Mouse (Mus musculus) skeletal muscle tissue, adult 2 months (tissue): Measurements from ENCODE around the gene Ccrl2.

Experiments used
- DNase-seq: peaks from one replicate; pipeline ENCODE4 v3.0.0-alpha.2; 2012; ENCODE audit warnings: low read depth, low spot score

The Ccrl2 gene

DNA sequence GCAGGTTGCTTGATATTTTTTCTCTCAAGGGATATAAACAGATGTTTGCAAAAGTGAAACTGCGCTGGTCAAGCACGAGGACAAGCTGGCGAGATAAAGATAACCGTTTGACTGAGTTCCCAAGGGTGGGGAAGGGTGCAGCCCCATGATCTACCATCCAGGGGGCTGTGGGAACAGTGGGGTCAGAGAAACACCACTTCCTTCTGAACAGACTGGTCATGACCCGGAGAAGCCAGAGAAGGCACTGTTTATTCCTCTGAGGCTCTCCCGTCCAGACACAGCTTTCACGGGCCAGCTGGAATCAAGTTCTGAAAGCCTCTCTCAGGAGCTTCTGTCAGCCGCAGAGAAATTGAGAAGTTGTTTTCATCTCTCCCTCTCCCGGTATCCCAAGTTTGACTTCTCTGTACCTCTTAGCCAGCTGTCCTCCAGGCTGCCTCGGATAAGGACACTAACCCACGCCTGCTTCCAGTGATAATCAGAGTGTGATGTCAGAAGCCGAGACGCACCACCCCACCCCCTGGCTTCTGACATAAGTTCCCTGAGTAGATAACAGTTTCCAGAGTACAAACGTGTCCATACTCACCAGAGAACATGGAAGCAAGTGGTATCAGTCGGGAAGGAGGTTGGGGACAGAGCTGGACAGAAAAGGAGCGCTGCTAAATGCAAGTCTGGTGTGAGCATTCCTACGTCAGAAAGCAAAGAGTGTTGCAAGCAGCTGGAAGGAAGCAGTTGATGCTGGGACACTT is at the start of gene Ccrl2:
Gene Ccrl2 (minus strand): TSS at position 722 of the 746 bp plus-strand sequence.
- DNase-seq, result peak; percentile 59

DNA sequence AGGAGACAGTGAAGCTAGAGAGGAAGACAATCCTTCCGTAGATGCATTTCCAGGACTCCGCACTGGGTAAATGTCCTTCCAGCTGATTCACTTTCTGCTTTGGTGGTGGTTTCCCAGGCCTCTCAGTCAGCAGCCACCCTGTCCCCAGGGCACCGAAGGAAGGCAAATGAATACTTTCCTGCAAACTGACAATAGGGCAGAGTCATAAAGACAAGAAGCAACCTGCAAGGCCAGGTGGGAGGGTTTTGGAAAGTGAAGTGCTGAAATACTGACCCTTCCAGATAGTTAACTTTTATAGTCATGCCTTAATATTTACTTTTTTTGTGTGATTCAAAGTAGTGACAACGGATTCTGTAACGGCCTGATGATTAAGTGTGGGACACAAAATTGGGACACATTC is 46.6 kb upstream of the Ccrl2 start:
- no peak for DNase-seq

DNA sequence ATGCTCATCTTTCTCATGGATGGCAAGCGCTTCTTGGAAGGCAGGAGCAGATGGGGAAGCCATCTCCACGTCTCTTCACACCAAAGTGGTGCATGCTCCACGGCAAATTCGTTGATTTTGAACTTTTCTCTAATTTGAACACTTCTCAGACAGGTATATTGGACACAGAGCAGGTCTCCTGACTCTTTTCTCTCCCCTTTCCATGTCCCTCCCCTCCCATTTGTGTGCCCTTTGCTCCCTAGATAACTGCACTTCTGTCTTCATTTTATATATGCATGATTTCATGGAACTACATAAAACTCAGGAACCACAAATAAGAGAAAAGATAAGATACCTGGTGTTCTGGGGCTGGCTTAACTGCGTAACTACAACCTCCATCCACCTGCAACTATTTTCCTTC is 46.0 kb upstream of the Ccrl2 start:
- DNase-seq, result no peak

DNA sequence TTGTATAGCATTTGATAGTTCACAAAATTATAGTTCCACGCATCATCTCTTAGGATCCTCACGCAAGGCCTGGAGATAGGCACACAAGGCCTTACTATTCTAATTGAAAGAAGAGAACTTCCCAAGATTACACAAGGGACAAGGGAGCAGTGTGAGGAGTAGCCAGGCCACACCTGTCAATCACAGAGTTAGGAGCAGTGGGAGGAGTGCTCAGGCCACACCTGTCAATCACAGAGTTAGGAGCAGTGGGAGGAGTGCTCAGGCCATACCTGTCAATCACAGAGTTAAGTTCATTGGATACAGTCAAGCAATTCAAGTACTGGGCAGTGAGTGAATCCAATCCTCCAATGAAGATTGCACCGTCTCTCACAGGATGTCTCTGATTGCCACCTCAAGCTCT is 43.1 kb upstream of the Ccrl2 start:
- peak; percentile 34 for DNase-seq

DNA sequence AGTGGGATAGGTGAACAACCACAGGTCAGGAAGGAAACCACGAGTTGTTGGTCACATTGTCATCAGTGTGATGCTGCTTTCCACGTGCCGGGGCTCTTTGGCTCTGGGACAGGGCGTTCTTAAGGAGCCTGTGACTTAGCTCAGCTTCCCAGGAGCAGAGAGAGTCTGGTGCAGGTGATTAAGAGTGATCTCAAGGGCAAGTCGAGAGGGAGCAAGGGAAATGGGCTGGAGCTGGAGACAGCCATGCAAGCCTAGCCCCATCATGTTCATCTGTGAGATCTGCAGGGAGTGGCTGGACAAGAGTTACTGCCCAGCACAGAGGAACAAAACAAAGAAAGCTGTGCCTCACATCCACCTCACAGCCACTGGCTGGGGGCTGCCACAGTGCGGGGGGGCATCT is 40.2 kb upstream of the Ccrl2 start:
- no peak for DNase-seq

DNA sequence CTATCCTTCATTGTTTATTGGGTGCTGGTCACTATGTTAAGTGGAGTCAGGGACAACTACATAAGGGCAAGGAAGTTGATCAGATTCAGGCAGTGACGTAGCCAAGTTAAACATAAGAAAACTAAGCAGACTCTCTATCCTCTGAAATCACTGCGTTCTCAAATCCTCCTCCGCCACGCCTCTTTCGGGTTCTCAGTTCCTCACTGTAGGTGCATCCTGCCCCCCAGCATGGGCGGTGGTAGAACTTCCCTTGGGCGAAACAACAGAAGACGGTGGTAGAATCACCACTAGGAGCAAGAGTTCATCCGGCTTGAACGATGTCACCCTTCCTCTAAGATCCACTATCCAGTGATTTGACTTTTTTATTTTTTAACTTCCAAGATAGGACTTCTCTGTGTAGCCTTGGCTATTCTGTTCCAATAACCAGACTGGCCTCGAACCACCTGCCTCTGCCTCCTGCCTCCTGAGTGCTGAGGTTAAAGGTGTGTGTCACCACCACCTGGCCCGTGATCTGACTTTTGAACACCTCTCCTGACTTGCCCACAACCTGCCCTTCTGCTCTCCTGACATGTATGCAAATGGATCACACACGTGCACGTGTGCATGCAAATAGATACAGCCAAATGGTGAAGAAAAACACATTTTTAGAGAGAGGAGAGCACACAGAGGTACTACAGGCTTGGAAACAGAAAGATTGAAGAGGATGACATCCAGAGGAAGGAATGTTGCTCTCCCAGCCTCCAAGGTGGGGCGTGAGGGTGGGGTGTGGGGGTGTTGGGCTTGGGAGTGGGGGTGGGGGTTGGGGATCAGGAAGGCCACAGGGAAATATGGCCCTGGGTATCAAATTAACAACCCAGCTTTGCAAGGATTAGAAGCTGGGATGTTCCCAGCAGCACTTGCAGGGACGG is 39.4 kb upstream of the Ccrl2 start:
- no peak for DNase-seq

DNA sequence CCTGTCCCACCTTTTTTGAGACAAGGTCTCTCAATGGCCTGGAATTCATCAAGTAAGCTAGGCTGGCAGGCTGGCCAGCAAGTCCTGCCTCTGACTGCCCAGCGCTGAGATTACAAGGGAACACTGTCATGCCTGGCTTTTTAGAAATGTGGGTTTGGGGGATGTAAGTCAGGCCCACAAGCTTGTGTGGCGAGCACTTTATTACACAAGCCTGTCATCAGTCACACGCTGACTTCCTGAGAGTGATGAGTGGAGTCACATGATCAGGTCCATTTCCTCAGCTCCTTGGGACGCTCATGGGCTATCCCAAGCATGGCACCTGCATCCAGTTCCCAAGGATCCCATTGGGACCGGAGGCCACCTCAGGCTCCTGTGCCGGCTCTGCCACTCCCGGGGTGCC is 38.4 kb upstream of the Ccrl2 start:
- DNase-seq, result no peak

DNA sequence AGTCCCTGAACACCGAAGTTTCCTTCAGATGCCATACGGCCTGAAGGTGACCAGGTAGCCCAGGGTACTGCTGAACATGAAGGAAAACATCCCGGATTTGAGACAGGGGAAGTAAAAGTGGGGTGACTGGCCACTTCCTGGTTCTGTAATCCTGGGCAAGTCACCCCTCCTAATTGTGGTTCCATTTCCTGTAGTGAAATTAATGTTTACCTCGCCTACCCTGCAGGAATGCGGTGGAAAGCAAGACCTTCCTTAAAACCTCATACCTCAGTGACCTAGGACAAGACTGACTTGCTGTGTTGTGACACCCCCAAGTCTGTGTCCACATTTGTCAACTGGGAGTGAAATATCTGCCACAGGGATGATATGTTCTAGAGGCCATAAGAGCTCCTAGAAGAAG is 37.3 kb upstream of the Ccrl2 start:
- no peak for DNase-seq

DNA sequence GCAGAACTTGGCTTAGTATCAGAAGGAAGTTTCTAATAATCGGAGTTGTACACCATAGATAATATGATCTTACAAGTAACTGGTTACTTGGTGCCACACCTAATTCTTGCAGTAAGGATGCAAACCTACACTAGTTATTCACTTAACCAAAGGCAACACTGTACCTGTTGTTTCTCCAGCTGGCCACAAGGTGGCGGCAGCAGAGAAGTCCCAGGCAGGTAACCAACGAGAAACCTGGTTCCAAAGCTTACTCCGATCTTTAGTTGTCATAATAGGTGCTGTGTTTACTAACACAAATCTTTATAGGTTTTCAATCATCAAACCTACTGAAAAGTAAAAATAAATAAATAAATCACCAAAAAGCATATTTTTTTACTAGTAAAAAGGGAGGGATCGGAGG is 35.8 kb upstream of the Ccrl2 start:
- peak; percentile 49 for DNase-seq

DNA sequence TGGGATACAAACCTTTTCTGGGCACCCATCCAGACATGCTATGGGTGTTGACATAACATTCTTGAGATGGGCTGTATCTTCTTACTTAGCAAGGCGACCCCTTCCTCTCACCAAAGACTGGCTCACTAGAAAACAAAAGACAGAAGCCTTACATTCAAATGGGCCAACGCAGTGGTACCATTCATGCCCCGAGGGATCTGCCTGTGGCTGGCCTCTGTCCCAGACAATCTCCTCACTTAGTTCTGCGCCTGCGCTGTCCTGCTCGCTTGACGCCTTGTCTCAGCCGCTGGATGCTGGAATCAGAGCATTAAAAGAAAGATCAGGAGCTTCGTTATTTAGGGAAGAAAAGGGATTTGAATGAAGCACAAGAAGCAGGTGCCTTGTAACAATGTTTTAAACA is 35.3 kb upstream of the Ccrl2 start:
- no peak for DNase-seq

DNA sequence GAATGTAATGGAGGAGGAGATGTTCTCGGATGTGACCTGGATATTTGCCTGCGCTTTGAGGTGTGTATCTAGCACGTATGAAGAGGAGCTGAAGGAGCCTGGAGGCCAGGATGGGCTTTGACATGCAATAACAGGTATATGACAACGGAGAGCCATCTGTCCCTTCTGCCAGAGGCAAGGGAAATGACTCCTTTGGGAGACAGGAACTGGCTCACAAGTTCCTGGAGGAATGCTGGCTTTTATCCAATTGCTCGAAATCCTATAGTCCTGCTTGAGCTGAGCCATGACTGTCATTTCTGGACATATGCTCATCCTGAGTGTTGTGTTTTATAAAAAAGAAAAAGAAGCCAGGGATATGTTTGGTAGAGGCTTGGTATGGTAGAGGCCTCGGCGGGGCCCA is 31.6 kb upstream of the Ccrl2 start:
- DNase-seq, result no peak

DNA sequence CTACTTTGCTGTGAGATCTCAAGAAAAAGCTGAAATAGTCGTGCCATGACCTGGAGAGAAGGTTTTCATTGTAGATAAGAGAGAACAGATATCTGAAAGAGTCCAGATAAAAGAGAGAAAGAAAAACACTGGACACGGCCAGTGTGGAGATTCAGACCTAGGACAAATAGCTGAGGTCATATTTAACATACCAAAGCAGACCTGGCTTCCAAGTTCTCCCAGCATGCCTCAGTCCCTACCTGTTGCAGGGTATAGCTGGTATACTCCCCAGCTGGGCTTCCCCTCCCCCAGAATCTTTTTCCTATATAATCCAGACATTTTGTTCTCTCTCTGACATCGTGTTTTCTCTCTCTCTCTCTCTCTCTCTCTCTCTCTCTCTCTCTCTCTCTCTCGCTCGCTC is 30.6 kb upstream of the Ccrl2 start:
- DNase-seq, result no peak

DNA sequence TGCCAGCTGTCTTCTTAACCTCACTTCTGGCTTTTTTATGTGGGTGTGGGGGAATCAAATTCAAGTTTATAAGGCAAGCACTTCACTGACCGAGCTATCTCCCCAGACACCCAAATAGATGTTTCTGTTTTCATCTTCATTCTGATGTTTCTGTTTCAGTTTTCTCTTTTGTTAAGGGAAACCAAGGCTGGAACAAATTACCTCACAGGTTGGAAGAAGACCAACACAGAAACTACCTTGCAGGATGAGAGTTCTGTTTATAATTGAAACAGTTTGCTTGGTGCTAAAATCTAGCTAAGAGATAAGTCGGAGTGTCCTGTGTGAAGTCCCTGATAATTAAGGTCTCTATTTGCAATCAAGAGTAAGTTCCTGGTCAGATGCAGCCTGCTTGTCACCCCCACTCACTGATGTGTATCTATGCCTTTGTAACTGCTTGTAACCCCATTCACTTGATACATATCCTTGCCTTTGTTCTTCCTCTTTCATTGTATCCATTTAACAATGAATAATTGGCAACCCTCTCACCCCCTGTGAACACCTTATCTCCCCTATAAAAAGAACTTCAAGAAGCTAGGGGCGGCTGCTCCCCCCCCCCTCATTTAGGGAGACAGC is 29.8 kb upstream of the Ccrl2 start:
- DNase-seq, result no peak

DNA sequence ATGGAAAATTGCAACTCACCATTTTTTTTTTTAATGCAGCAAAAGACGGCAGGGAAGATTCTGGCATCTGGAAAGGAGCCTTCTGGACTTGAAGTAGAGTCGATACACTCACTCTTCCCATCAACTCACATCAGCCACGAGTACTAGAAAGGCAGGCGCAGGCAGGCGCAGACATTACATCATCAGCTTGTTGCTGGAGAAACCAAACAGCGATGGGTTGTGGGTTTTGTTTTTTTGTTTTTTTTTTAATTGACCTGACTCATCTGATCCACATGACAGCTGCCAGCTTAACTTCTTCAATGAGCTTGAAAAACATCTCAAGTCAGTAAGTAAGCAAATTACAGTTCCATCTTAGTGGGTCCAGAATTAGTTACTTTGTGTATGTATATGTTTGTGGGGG is 28.8 kb upstream of the Ccrl2 start:
- DNase-seq, result no peak

DNA sequence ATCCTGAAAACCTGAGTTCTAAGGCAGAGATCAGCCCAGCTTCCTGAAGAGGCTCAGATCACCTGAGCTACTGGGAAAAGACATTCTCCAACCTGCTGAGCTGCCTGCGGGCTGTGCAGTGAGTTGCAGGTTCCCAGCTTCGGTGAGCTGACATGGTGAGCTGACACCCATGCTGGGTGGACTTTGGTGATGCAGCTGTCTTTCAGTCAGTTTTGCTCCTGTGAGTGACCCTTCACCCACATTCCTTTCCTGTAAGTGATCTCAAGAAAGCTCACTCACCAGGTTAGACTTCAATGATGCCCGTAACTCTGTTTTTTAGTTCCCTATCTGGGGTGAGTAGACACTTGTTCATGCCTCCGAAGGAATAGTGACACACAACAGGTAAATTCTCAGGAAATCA is 28.0 kb upstream of the Ccrl2 start:
- DNase-seq, result no peak

DNA sequence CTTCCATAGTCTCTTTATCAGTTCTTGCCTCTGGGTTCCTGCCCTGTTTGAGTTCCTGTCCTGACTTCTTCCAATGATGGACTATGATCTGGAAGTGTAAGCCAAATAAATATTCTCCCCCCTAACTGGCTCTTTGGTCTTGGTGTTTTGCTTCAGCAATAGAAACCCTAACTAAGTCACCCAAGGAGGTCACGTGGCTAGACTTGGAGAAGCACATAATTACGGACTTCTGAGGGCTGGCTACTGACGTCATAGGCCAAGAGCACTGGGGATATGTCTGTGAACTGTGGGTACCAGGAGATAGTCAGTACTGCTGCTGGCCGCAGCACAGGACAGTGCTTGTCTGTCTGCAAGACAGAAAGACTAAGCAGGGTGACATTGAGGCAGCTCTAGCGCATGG is 24.4 kb upstream of the Ccrl2 start:
- no peak for DNase-seq

DNA sequence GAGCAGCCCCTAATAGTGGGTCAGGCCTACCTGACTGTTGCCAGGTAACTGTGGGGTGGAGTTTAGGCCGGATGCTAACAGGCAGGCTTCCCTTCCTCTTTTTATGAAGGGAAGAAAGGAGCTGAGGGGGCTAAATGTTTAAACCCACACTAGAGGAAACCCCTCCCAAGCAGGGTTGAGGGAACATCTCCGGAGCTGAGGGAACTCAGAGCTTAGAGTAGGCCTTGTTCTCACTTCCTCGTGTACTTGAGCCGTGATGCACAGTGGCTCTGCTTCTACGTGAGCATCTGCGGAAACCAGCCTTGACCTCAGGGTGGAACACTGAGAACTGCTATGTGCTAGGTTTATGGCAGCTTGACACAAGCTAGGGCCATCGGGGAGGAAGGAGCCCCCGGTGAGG is 23.5 kb upstream of the Ccrl2 start:
- no peak for DNase-seq

DNA sequence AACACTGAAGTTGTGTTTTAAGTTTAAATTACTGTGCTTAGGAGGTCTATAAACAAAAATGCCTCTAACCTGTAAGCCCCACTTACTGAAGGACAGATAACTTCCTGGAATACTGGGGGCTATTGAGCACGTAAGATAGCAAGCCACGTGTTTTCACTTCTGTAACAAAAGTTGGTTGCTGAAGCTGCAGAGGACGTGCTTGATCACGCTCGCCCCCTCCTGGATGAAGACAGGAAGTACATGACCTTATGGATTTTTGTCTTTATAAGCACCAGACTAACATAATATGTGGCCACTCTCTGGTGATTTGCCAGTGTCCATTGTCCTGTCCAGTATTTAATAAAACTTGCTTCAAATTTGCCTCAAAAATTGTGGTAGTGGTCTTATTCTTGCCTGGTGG is 20.4 kb upstream of the Ccrl2 start:
- DNase-seq, result no peak

DNA sequence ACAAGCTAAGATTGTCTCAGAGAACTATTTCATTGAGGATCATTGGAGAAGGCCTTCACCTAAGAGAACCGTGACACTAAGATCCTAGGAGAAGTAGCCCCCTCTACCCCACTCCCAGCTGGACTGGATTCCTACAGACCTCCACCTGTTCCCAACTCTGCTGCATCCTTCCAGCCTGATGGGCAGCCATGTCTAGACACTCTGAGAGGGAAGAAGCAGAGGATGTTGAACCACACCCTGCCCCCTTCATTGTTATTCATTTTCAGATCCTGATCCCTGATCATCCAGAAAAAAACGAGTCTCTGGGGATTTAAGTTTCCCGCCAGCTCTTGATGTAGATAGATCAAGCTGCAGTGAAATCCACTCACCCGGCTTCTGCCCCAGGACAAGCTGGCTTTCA is 15.7 kb upstream of the Ccrl2 start:
- no peak for DNase-seq

DNA sequence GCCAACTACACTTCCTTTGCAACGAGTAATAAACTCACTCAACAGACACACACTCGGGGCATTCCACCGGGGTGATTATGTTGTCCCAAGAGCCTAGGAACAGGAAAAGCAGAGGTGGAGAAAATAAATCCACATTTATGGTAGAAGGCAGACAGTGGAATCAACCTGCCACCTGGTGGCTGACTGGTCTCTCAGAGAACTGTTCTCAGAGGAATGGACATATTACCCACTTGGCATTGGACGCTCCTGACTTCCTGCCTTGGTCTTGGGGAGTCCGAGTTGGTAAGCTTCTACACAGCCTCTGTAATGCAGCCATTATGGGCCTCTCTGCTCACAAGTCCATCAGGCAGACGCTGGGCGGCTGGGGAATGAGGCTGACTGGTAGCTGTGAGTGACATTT is 14.9 kb upstream of the Ccrl2 start:
- DNase-seq, result peak; percentile 23

DNA sequence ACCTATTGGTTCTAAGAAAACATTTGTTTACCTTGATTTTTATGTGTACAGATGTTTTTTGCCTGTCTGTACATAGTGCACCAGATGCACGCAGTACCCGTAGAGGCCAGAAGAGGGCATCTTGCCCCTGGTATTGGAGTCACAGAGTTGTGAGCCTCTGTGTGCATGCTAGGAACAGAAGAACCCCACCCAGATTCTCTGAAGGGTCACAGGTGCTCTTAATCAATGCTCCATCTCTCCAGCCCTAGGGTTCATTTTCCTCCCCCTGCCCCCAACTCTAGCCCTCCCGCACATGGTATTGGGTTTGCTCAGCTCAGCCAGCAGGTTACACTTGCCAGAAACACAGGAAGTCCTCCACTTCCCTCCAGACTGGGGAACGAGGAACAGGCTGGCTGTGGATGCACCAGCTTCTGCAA is 13.2 kb upstream of the Ccrl2 start:
- no peak for DNase-seq

DNA sequence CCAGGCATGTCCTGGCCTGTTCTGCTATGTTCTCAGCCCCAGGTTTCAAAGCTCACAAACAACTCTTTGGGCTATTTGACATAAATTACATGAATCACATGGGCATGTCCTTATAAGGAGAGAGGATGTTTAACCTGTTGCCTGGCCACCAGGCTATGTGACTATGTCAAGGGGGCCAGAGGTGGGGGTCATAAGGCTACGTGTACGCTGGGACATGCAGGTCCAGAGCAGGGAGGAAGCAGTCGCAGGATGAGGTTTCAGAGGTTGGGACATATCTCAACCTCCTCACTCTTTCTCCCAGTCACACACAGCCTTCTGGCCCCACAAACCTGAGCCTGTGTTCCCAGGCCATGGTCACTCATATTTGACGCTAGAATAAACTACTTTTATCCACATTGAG is 9.7 kb upstream of the Ccrl2 start:
- DNase-seq, result no peak

DNA sequence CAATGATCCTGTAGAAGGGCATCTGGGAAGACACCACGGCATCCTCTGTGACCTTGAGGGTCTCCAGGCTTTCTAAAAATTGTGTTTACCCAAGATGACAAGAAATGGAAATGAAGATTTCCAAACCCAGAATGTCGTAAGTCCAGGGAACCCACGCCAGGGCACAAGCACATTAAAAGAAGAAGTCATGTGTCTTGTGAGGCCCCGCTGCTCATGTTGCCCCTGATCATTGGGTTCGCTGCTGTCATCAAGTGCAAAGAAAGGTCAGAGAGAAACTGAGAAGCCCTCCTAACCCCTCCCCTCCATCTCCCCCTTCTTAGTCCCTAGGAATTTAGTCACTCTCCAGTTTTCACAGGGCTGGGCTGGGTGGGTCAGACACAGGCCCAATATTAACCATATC is 5.5 kb upstream of the Ccrl2 start:
- DNase-seq, result no peak
